Mouse (Mus musculus) liver, embryonic 16.5 days (tissue): ENCODE measurements around the gene Mto1. TPM values are rescaled to one million over a fixed set of nuclear protein-coding genes. Genes with fewer than 3 reads are reported as not detected.

Source experiments
- ATAC-seq: fragments of 200-750 bp; cut with Nextera tagmentation; 2 replicates; pipeline ENCODE4 v1.8.0; 2017; ENCODE audit warnings: low read depth, mild to moderate bottlenecking, moderate number of reproducible peaks, moderate library complexity
- H3K27ac ChIP-seq: fragments of 300-500 bp; sonication (generic); 2 replicates; pipeline ENCODE4 v1.5.1; 2014; ENCODE audit warnings: mild to moderate bottlenecking, low read length
- H3K27me3 ChIP-seq: fragments of 300-500 bp; sonication (generic); 2 replicates; pipeline ENCODE4 v1.6.1; 2014; ENCODE audit warnings: low read depth, low read length, mixed read lengths; ENCODE audit not compliant: control insufficient read depth, insufficient read depth
- H3K36me3 ChIP-seq: fragments of 300-500 bp; sonication (generic); 2 replicates; pipeline ENCODE4 v1.6.1; 2014; ENCODE audit warnings: mild to moderate bottlenecking; ENCODE audit not compliant: control insufficient read depth, insufficient read depth
- H3K4me1 ChIP-seq: fragments of 300-500 bp; sonication (generic); 2 replicates; pipeline ENCODE4 v1.6.1; 2014; ENCODE audit warnings: low read depth, low read length, mixed read lengths; ENCODE audit not compliant: control insufficient read depth
- H3K4me2 ChIP-seq: fragments of 300-500 bp; sonication (generic); 2 replicates; pipeline ENCODE4 v1.6.1; 2014; ENCODE audit warnings: low read depth, low read length, mixed read lengths
- H3K4me3 ChIP-seq: fragments of 300-500 bp; sonication (generic); 2 replicates; pipeline ENCODE4 v1.5.1; 2014; ENCODE audit warnings: low read depth, mild to moderate bottlenecking, low read length
- H3K9ac ChIP-seq: fragments of 300-500 bp; sonication (generic); 2 replicates; pipeline ENCODE4 v1.6.1; 2014; ENCODE audit warnings: low read depth, low read length
- H3K9me3 ChIP-seq: fragments of 300-500 bp; sonication (generic); replicated peaks from 2 replicates; pipeline ENCODE4 v1.6.1; 2016; ENCODE audit warnings: low read length; ENCODE audit not compliant: control insufficient read depth
- WGBS: fragments of 180-500 bp; shearing (Covaris S2); extraction: QIAGEN DNeasy Blood & Tissue Kit; methylation state at CpG from one replicate; pipeline ENCODE4 v1.1.7; 2014; ENCODE audit not compliant: insufficient replicate concordance; 5-methylcytosine and 5-hydroxymethylcytosine counted together
- polyA plus RNA-seq: library from polyadenylated mRNA; unstranded; fragments of >200 nt; fragmentation: Nextera tagmentation; extraction: Ambion mirVana; gene quantifications from 2 replicates; pipeline ENCODE4 v1.2.1, GENCODE M21; 2015

Mto1 gene
- polyA plus RNA-seq, 1 experiment from 2014 or later = 17.9 TPM

- Histone ChIP-seq H3K27me3 (no peaks in the 10 kb centered on the region; the same call in 1 of the 2 replicates), H3K4me1 (peaks cover 3% of the 10 kb centered on the region), H3K36me3 (no peaks in the 10 kb centered on the region), H3K4me3 (no peak overlapping the region), H3K9ac (no peak overlapping the region), H3K27ac (no peak overlapping the region), H3K4me2 (no peak overlapping the region), H3K9me3 (no peaks in the 10 kb centered on the region)
- WGBS = 61% methylated on average over 3 of the region's 3 CpGs
- ATAC-seq = no peak
These were observed 43.2 kb downstream of the Mto1 start for GRCm38 (mm10) chr9:78491169-78491568.

- ATAC-seq = no peak
- Histone ChIP-seq H3K9me3 (no peaks in the 10 kb centered on the region), H3K36me3 (no peaks in the 10 kb centered on the region), H3K4me2 (no peak overlapping the region), H3K4me3 (no peak overlapping the region), H3K9ac (no peak overlapping the region), H3K4me1 (peaks cover 3% of the 10 kb centered on the region), H3K27ac (no peak overlapping the region), H3K27me3 (no peaks in the 10 kb centered on the region; the same call in 1 of the 2 replicates)
- 76% methylated on average over 3 of the region's 3 CpGs for WGBS
These were observed 44.2 kb downstream of the Mto1 start for GRCm38 (mm10) chr9:78492254-78492653.

GRCm38 (mm10) chr9:78493171-78493570 lies 45.2 kb downstream of the Mto1 start:
- H3K4me1 ChIP-seq = peaks cover 3% of the 10 kb centered on the region
- no peak for ATAC-seq
- H3K27ac ChIP-seq = no peak overlapping the region
- no peak overlapping the region for H3K4me2 ChIP-seq
- 65% methylated on average over 7 of the region's 7 CpGs for WGBS
- H3K9me3 ChIP-seq = no peaks in the 10 kb centered on the region
- H3K4me3 ChIP-seq = no peak overlapping the region
- no peaks in the 10 kb centered on the region for H3K36me3 ChIP-seq
- H3K27me3 ChIP-seq = no peaks in the 10 kb centered on the region; the same call in 1 of the 2 replicates
- no peak overlapping the region for H3K9ac ChIP-seq

GRCm38 (mm10) chr9:78500386-78500785 lies 52.4 kb downstream of the Mto1 start:
- ATAC-seq = no peak
- Histone ChIP-seq H3K9me3 (no peaks in the 10 kb centered on the region), H3K4me3 (no peak overlapping the region), H3K4me1 (peaks cover 2% of the 10 kb centered on the region; the same call in 1 of the 2 replicates), H3K27ac (no peak overlapping the region), H3K27me3 (no peaks in the 10 kb centered on the region), H3K4me2 (no peak overlapping the region), H3K9ac (no peak overlapping the region), H3K36me3 (no peaks in the 10 kb centered on the region)
- WGBS = 54% methylated on average over 3 of the region's 3 CpGs

GRCm38 (mm10) chr9:78501284-78501683 lies 53.3 kb downstream of the Mto1 start:
- no peaks in the 10 kb centered on the region for H3K36me3 ChIP-seq
- WGBS = 68% methylated on average over 4 of the region's 4 CpGs
- H3K27me3 ChIP-seq = no peaks in the 10 kb centered on the region
- H3K4me3 ChIP-seq = no peak overlapping the region
- peaks cover 6% of the 10 kb centered on the region for H3K4me1 ChIP-seq
- no peak overlapping the region for H3K27ac ChIP-seq
- ATAC-seq = no peak
- no peak overlapping the region for H3K4me2 ChIP-seq
- no peaks in the 10 kb centered on the region for H3K9me3 ChIP-seq
- no peak overlapping the region for H3K9ac ChIP-seq

GRCm38 (mm10) chr9:78503223-78504079 lies 55.4 kb downstream of the Mto1 start:
- Histone ChIP-seq H3K27ac (no peak overlapping the region), H3K9me3 (no peaks in the 10 kb centered on the region), H3K36me3 (no peaks in the 10 kb centered on the region), H3K4me1 (peaks cover 11% of the 10 kb centered on the region), H3K27me3 (no peaks in the 10 kb centered on the region), H3K9ac (no peak overlapping the region), H3K4me3 (no peak overlapping the region), H3K4me2 (no peak overlapping the region)
- WGBS = 32% methylated on average over 6 of the region's 6 CpGs
- ATAC-seq = no peak

GRCm38 (mm10) chr9:78504133-78504532 lies 56.1 kb downstream of the Mto1 start:
- Histone ChIP-seq H3K4me2 (no peak overlapping the region), H3K27ac (no peak overlapping the region), H3K27me3 (no peaks in the 10 kb centered on the region), H3K4me1 (peaks cover 11% of the 10 kb centered on the region), H3K9ac (no peak overlapping the region), H3K4me3 (no peak overlapping the region), H3K9me3 (no peaks in the 10 kb centered on the region), H3K36me3 (no peaks in the 10 kb centered on the region)
- WGBS = 54% methylated on average over 4 of the region's 4 CpGs
- no peak for ATAC-seq

- Histone ChIP-seq H3K4me3 (no peak overlapping the region), H3K9me3 (no peaks in the 10 kb centered on the region), H3K4me1 (peaks cover 11% of the 10 kb centered on the region), H3K4me2 (no peak overlapping the region), H3K27ac (no peak overlapping the region), H3K36me3 (no peaks in the 10 kb centered on the region), H3K9ac (no peak overlapping the region), H3K27me3 (no peaks in the 10 kb centered on the region)
- WGBS = 57% methylated on average over 3 of the region's 3 CpGs
- no peak for ATAC-seq
These were observed 56.7 kb downstream of the Mto1 start for GRCm38 (mm10) chr9:78504679-78505078.

GRCm38 (mm10) chr9:78505223-78505622 lies 57.2 kb downstream of the Mto1 start:
- H3K4me2 ChIP-seq = no peak overlapping the region
- no peak for ATAC-seq
- no peaks in the 10 kb centered on the region for H3K36me3 ChIP-seq
- H3K9me3 ChIP-seq = no peaks in the 10 kb centered on the region
- H3K4me1 ChIP-seq = peaks cover 11% of the 10 kb centered on the region
- no peak overlapping the region for H3K4me3 ChIP-seq
- 73% methylated on average over 6 of the region's 6 CpGs for WGBS
- H3K27me3 ChIP-seq = no peaks in the 10 kb centered on the region
- no peak overlapping the region for H3K27ac ChIP-seq
- no peak overlapping the region for H3K9ac ChIP-seq
